Mouse (Mus musculus) olfactory bulb, adult 2 months (tissue): ENCODE measurements around the gene 2310039H08Rik. TPM values are rescaled to one million over a fixed set of nuclear protein-coding genes. Genes with fewer than 3 reads are reported as not detected.
"Not testable (repeated sequence)": the region's sequence is repeated elsewhere in the genome, so short reads cannot be mapped to it uniquely, and the experiment has no call there.

Experiments
- H3K27ac ChIP-seq: fragments of 200-500 bp; 2 replicates; pipeline ENCODE4 v1.5.1; 2012; ENCODE audit warnings: low read depth, low read length; ENCODE audit not compliant: insufficient read depth
- H3K4me1 ChIP-seq: fragments of 200-500 bp; 2 replicates; pipeline ENCODE4 v1.6.1; 2012; ENCODE audit warnings: low read length; ENCODE audit not compliant: control insufficient read depth, insufficient read depth
- H3K4me3 ChIP-seq: fragments of 200-500 bp; 2 replicates; pipeline ENCODE4 v1.5.1; 2012; ENCODE audit warnings: mild to moderate bottlenecking, low read depth, low read length, moderate library complexity; ENCODE audit not compliant: insufficient read depth
- CTCF ChIP-seq: fragments of 200-500 bp; IDR thresholded peaks from 2 replicates; pipeline ENCODE4 v1.5.1; 2012; ENCODE audit warnings: low read depth, mild to moderate bottlenecking, low read length, moderate library complexity; ENCODE audit not compliant: insufficient read depth
- POLR2A ChIP-seq: fragments of 200-500 bp; IDR thresholded peaks from 2 replicates; pipeline ENCODE4 v1.6.1; 2012; ENCODE audit warnings: mild to moderate bottlenecking, low read depth, low read length, moderate library complexity; ENCODE audit not compliant: insufficient read depth
- whole genome bisulfite sequencing: fragments of 180-500 bp; shearing (Covaris S2); methylation state at CpG from one replicate; pipeline ENCODE4 v1.1.7; 2018; 5-methylcytosine and 5-hydroxymethylcytosine counted together
- polyA plus RNA-seq: library from polyadenylated mRNA; stranded (reverse); fragments of >200 nt; gene quantifications from 2 replicates; pipeline ENCODE4 v1.2.4, GENCODE M21; 2012; ENCODE audit warnings: low replicate concordance; ENCODE audit not compliant: missing spikeins, insufficient read depth, insufficient read length

2310039H08Rik gene
- polyA plus RNA-seq, 1 experiment, result not detected

GRCm38 (mm10) chr17:46772038-46772403 lies 414 bp upstream of the 2310039H08Rik start:
- TF ChIP-seq POLR2A, result no peak
- TF ChIP-seq CTCF, result no peak
- peak overlapping the region; percentile 80 for H3K4me3 ChIP-seq
- WGBS, result 2% methylated on average over 5 of the region's 5 CpGs
- H3K27ac ChIP-seq, result peak overlapping the region; percentile 56; the same call in 1 of the 2 replicates
- H3K4me1 ChIP-seq, result peaks cover 7% of the 10 kb centered on the region

- Histone ChIP-seq H3K4me3 (peak overlapping the region; percentile 80), H3K4me1 (peaks cover 7% of the 10 kb centered on the region), H3K27ac (no peak overlapping the region)
- TF ChIP-seq CTCF (no peak), POLR2A (no peak)
- WGBS, result 6% methylated on average over 20 of the region's 20 CpGs
Observed at GRCm38 (mm10) chr17:46773278-46774130, 1.1 kb downstream of the 2310039H08Rik start.

DNA sequence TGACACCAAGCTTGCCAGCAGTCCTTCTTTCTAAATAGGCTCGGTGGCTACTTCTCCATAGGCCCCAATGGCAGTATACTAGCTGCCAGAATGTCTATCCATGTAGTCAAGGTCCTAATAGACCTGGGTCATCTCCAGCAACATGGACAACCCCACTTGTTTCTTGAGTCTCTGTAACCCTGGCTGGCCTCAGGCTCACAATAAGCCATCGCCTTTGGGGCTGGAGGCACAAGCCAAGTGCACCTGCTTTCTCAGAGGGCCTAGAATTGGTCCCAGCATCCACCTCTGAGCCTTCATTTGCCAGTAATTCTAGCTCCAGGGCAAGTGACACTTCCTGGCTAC lies 1.7 kb downstream of the 2310039H08Rik start:
- H3K4me3 ChIP-seq, result no peak overlapping the region
- no peak for TF ChIP-seq CTCF
- H3K4me1 ChIP-seq, result peaks cover 7% of the 10 kb centered on the region
- no peak overlapping the region for H3K27ac ChIP-seq
- 29% methylated on average over 2 of the region's 2 CpGs for WGBS

DNA sequence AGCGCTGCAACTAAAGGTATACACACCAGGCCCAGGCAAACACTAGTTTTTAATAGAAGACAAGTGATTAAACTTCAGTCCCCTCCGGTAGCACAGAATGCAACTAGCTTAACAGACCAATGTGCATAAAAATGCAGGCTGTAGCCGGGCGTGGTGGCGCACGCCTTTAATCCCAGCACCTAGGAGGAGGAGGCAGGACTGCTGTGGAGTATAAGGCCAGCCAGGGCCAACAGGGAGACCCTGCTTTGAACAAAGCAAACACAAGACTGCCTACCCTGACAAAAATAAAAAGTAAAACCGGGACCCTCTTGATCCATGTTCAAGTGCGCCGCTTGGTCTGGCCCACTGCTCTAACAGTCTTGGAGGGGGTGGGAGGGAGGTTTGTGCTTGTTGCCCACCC lies 2.6 kb downstream of the 2310039H08Rik start:
- 91% methylated on average over 9 of the region's 9 CpGs for WGBS
- H3K4me1 ChIP-seq, result peaks cover 7% of the 10 kb centered on the region
- H3K4me3 ChIP-seq, result no peak overlapping the region
- TF ChIP-seq POLR2A, result no peak
- no peak for TF ChIP-seq CTCF
- H3K27ac ChIP-seq, result no peak overlapping the region

GRCm38 (mm10) chr17:46776087-46776486 lies 3.7 kb downstream of the 2310039H08Rik start:
- WGBS, result 84% methylated on average over 3 of the region's 3 CpGs
- Histone ChIP-seq H3K4me1 (peaks cover 10% of the 10 kb centered on the region), H3K27ac (no peak overlapping the region), H3K4me3 (no peak overlapping the region)
- TF ChIP-seq POLR2A, result no peak
- no peak for TF ChIP-seq CTCF

DNA sequence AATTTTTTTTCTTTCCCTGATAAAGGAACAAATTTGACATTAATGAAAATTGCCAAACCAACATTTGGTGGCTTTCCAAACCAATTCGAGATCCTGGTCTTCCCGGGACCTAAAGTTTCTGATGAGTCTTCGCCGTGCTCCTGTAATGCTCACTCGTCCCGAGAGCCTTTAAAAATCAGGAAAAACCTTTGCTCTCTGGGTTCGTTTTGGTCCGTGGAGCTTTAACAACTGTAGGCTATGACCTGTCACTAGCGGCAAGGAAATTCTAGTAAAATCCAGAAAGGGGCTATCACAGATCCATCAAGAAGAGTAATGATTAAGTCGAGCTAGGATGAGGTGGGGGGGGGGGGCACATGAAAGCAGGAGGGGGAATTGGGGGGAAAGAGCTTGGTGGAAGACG lies 9.4 kb downstream of the 2310039H08Rik start:
- Histone ChIP-seq H3K4me3 (peak overlapping the region; percentile 60), H3K27ac (0 out of 2 replicates have a peak overlapping the region, but pooled peaks have one; percentile 6), H3K4me1 (peaks cover 3% of the 10 kb centered on the region; the same call in 1 of the 2 replicates)
- TF ChIP-seq CTCF (no peak), POLR2A (no peak)
- 1% methylated on average over 11 of the region's 11 CpGs for WGBS

DNA sequence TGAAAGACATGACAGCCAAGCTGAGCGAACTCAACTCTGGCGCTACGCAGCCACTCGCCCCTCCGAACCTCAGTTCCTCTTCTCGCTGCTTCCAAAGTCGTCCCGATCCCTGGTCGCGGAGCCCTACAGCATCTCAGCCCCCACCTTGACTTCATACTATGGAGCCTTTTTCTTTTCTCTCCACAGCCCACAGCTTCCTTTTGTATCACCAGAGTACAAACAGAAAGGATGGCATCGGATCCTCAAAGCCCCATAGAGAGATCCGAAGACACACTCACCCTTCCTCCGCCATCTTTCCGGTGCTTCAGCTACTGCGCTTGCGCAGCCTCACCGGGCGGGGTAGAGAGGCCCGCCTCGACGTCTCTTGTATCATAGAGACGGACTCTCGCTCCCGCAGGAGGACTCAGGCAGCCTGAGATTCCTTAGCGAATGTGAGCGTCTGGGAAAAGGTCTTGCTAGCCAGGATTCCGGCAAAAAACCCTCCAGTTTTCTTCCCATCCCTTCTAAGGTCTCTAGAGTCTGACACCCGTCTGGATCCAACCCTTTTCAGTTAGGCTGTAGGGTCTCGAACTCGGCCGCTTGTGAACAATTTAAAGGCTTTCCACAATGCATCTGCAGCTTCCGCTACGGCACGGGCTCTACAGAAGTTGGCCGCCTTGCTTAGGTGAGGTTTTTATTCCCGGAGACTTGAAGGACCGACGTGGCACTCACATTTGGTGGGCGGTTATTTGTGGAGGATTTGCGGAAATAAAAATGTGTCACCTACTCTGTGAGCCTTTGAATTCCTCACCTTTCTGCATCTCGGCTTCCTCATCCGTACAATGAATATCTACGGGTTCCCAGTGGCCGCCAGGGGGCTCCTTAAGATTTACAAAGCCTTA lies 10.1 kb downstream of the 2310039H08Rik start, which contains the start of gene Rpl7l1:
TSS of gene Rpl7l1 (minus strand) at position 332 of the 881 bp plus-strand sequence.
- under 1% methylated on average over 44 of the region's 44 CpGs for WGBS
- TF ChIP-seq CTCF (no peak; the same call in 1 of the 2 replicates), POLR2A (peak; percentile 89)

GRCm38 (mm10) chr17:46783222-46783565 lies 10.8 kb downstream of the 2310039H08Rik start:
- no peak overlapping the region for H3K27ac ChIP-seq
- H3K4me1 ChIP-seq, result peaks cover 3% of the 10 kb centered on the region; the same call in 1 of the 2 replicates
- 73% methylated on average over 2 of the region's 2 CpGs for WGBS
- no peak overlapping the region for H3K4me3 ChIP-seq
- no peak for TF ChIP-seq CTCF
- no peak for TF ChIP-seq POLR2A

More for the DNA sequence above, 10.1 kb downstream of the 2310039H08Rik start, which contains the start of gene Rpl7l1:
- peaks cover 3% of the 10 kb centered on the region; the same call in 1 of the 2 replicates for H3K4me1 ChIP-seq
- peak within 1 kb of the TSS; percentile 68 for H3K27ac ChIP-seq
- peak within 1 kb of the TSS; percentile 60 for H3K4me3 ChIP-seq

DNA sequence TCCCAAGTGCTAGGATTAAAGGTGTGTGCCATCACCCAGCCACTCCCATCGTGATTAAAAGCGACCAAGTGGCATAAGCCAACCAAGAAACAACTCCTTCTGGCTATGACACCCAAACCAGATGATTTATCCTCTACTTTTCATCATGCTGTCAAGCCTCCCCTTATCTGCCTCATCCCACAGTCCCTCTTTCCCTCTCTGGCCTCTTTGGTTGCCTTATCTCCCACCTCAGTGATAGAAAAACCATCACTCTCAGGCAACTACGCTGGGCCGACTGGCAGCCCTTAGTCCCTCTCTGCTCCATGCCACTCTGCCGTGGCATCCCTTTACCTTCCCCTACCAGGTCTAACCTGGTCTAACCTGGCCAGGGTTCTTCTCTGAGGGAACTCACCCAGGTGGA lies 14.5 kb downstream of the 2310039H08Rik start:
- H3K4me1 ChIP-seq, result no peaks in the 10 kb centered on the region
- H3K4me3 ChIP-seq, result no peak overlapping the region
- 97% methylated on average over 5 of the region's 5 CpGs for WGBS
- no peak overlapping the region for H3K27ac ChIP-seq
- no peak for TF ChIP-seq POLR2A

DNA sequence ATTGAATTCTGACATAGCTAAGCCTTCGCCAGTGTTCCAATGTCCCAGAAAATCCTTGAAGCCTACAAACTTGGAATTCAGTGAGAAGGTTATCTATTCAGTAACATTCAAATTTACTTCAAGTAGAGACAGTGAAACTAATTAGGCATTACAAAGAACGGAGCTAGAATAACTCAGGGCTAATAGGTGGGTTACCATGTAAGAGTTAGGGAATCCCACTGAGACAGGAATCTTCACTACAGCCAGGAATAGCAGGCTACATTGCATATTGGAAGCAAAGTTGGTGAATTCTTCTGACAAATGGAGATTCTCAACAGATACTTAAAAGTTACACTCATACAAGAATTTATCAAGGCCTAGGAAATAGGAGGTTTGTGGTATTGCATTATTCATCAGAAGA lies 15.5 kb downstream of the 2310039H08Rik start:
- H3K4me1 ChIP-seq, H3K4me3 ChIP-seq, H3K27ac ChIP-seq: not testable (repeated sequence)
- WGBS, result 46% methylated on average over 2 of the region's 2 CpGs
